Mouse (Mus musculus): ENCODE results near the gene Ankrd60. TPM values are rescaled to one million over a fixed set of nuclear protein-coding genes. Genes with fewer than 3 reads are reported as not detected.

The Ankrd60 gene
- polyA plus RNA-seq (2012; ENCODE audit: insufficient read depth, low replicate concordance), result 0.34 TPM in 1 of 2 replicates, not detected in the other

DNA sequence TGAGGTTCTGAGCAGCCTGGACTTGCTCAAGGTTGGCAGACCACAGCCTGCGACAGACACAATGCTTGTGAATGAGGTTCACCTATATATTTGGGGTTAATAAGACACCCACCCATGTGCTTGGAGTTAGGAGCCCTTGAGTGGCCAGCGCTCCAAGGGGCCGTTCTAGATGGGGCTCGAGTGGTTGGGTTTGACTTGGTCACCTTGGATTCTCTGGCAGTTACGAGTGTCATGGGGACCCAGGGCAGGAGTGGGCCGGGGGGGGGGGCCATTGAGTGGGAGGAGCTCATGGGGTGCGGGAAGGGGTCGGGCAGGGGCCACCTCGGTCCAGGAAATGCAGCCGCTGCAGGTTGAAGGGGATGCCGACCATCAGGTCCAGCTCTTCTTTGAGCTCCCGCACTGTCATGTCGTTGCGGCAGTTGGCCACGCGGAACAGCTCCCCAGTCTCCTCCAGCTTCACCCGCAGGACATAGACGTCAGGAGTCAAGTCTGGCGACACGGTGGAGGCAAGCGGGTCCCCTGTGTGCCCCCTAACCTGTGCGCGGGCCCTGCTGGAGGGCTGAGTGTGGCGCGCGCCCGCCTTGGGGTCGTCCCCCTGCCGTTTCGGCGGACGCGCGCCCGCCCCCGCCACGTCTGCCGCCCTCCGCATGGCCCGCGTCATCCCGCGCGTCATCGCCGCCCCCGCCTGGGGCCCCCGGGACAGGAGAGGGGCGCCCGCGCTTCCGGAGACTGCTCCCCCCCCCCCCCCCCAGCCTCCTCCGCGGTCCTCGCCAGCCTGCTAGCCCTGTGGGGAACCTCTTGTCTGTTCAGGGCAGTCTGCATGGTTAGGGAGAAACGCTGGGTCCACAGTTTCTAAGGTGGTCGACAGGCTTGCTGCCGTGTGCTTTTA, at the start of gene Ankrd60:
Ankrd60 (minus strand) TSS at position 697 of the 889 bp plus-strand sequence.
- TF ChIP-seq GATA1 (IDR thresholded peaks at IDR 0.05; ENCODE audit: borderline replicate concordance, low read length), result no peak
- no peak for TF ChIP-seq FLI1 (IDR thresholded peaks at IDR 0.05; ENCODE audit: low read length)
- Histone ChIP-seq H3K27me3 (replicated peaks) (peaks cover 74% of the 10 kb centered on the region), H3K36me3 (replicated peaks; ENCODE audit: low read length) (no peaks in the 10 kb centered on the region), H3K9me3 (no peaks in the 10 kb centered on the region), H3K4me3 (replicated peaks) (peak within 1 kb of the TSS; percentile 88), H3K4me1 (peaks cover 15% of the 10 kb centered on the region)

DNA sequence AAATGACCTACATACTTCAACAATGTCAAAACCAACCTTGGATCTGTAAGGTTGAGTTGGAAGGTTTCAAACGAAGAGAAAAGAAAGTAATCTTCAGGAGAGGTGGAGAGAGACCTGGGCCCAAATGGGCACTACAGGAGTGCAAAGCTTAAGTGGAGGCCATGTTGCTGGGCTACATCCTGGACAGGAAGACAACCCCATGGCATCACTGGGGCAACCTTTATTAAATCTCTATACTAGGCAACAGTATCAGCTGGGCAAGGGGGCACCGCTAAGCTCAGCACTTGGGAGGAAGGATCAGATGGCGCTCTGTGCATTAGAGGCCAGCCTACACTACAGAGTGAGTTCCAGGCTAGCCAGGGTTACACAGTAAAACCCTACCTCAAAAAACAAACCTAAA, 47.6 kb upstream of the Ankrd60 start:
- H3K4me1 ChIP-seq, result peaks cover 34% of the 10 kb centered on the region
- H3K36me3 ChIP-seq (replicated peaks; ENCODE audit: low read length), result peaks cover 28% of the 10 kb centered on the region
- H3K4me3 ChIP-seq (replicated peaks), result no peak overlapping the region
- H3K9me3 ChIP-seq, result no peaks in the 10 kb centered on the region
- H3K27me3 ChIP-seq (replicated peaks), result no peaks in the 10 kb centered on the region
- TF ChIP-seq GATA1 (IDR thresholded peaks at IDR 0.05; ENCODE audit: borderline replicate concordance, low read length) (no peak), FLI1 (IDR thresholded peaks at IDR 0.05; ENCODE audit: low read length) (no peak)

DNA sequence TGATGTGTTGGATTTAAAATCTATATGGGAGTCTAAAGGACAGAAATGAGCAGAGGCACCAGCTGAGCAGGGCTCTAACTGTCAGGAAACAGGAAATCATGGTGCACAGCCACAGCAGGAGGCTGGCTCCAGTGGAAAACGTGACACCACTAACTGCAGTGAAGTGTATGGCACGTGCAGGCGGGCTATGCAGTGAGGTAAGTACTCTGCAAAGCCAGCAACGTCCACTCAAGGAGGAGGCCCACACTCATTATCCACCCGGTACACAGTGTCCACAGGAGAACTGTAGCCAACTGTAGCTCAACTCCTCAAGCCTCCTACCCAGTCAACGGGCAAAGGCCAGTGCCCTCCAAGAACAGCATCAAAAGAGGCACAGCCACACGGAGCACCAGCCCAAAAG, 46.5 kb upstream of the Ankrd60 start:
- Histone ChIP-seq H3K36me3 (replicated peaks; ENCODE audit: low read length) (peaks cover 22% of the 10 kb centered on the region), H3K4me1 (peaks cover 46% of the 10 kb centered on the region), H3K4me3 (replicated peaks) (peak overlapping the region; percentile 80), H3K9me3 (no peaks in the 10 kb centered on the region), H3K27me3 (replicated peaks) (no peaks in the 10 kb centered on the region)
- TF ChIP-seq FLI1 (IDR thresholded peaks at IDR 0.05; ENCODE audit: low read length), result no peak
- TF ChIP-seq GATA1 (IDR thresholded peaks at IDR 0.05; ENCODE audit: borderline replicate concordance, low read length), result no peak

DNA sequence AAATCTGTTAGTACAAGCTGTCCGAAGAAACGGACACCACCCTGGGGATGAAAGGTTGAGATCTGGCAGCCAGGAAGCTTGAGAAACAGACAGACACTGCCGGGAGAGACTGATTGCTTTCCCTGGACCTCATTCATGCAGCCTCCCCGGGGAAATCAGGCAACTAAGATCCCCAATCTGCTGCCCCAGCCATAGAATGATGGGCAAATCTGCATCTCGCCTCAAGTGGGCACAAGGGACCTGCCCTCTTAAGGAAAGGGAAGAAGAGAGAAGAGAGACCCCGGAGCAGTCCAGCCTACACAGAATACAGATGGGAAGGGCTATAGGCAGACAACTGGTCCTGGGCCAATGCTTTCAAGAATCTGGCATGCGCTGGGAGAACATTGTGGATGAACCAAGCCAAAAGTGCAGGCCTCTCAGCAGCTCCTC, 44.0 kb upstream of the Ankrd60 start:
- peaks cover 3% of the 10 kb centered on the region; the same call in 1 of the 2 replicates for H3K9me3 ChIP-seq
- H3K4me1 ChIP-seq, result peaks cover 57% of the 10 kb centered on the region
- no peak overlapping the region for H3K4me3 ChIP-seq (replicated peaks)
- no peaks in the 10 kb centered on the region for H3K27me3 ChIP-seq (replicated peaks)
- TF ChIP-seq GATA1 (IDR thresholded peaks at IDR 0.05; ENCODE audit: borderline replicate concordance, low read length), result no peak
- TF ChIP-seq FLI1 (IDR thresholded peaks at IDR 0.05; ENCODE audit: low read length), result no peak
- peaks cover 24% of the 10 kb centered on the region for H3K36me3 ChIP-seq (replicated peaks; ENCODE audit: low read length)

DNA sequence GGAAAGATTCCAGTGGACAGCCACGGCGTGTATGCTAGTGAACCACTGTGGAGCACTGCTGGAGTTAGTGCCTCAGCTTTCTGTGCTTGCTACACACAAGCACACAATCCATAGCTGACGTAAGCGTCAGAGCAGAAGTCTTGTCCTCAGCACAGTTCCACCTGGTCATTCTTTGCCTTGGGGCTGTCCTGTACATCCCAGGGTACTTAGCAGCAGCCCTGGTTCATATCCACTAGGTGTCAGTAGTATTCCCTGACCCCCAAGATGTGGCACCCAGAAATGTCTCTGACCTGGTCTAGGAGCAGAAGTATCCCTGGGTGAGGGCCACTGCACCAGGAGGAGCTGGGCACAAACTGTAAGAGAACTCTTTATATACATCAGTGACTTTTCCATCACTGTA, 42.5 kb upstream of the Ankrd60 start:
- Histone ChIP-seq H3K4me3 (replicated peaks) (no peak overlapping the region), H3K36me3 (replicated peaks; ENCODE audit: low read length) (peaks cover 24% of the 10 kb centered on the region), H3K27me3 (replicated peaks) (no peaks in the 10 kb centered on the region), H3K9me3 (peaks cover 3% of the 10 kb centered on the region; the same call in 1 of the 2 replicates), H3K4me1 (peaks cover 70% of the 10 kb centered on the region)
- TF ChIP-seq FLI1 (IDR thresholded peaks at IDR 0.05; ENCODE audit: low read length) (no peak), GATA1 (IDR thresholded peaks at IDR 0.05; ENCODE audit: borderline replicate concordance, low read length) (no peak)

DNA sequence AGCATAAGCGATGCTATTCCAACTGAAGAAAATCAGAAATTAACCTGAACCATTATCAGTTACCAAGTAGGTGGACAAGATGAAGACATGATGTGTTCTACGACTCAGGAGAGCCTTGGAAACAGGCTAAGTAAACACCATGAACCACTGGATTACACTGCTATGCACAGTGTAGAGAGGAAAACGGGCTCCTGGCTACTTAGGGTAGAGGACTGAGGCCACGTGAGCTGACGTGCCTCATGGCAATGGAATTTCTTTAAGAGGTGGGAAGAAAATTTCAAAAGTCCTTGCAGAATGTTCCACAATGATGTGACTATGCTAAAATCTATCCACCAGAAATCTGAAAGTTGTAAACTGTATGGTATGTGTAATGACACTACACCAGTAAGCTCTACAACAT, 41.0 kb upstream of the Ankrd60 start:
- H3K27me3 ChIP-seq (replicated peaks), result no peaks in the 10 kb centered on the region
- peaks cover 29% of the 10 kb centered on the region for H3K36me3 ChIP-seq (replicated peaks; ENCODE audit: low read length)
- no peak for TF ChIP-seq FLI1 (IDR thresholded peaks at IDR 0.05; ENCODE audit: low read length)
- no peak for TF ChIP-seq GATA1 (IDR thresholded peaks at IDR 0.05; ENCODE audit: borderline replicate concordance, low read length)
- H3K4me1 ChIP-seq, result peaks cover 68% of the 10 kb centered on the region
- peaks cover 3% of the 10 kb centered on the region; the same call in 1 of the 2 replicates for H3K9me3 ChIP-seq
- no peak overlapping the region for H3K4me3 ChIP-seq (replicated peaks)

DNA sequence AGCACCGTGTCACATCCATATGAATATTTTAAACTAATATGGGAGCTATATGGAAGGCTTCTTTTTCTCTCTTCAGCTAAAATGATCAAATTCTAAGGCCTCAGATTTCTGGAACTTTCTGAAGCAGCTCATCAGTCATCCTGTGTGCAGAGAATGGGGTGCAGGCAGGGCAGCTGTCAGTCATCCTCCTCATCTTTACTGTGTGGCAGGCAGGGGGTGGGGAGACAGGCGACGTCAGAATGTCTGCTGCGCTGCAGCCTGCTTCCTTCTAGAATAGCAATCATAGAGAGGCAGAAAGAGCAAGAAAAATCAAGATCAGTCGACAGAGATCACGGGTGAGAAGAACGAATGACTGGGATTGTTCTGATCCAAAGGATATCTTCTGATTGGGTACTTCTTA, 38.0 kb upstream of the Ankrd60 start:
- H3K9me3 ChIP-seq, result peaks cover 3% of the 10 kb centered on the region; the same call in 1 of the 2 replicates
- no peak for TF ChIP-seq GATA1 (IDR thresholded peaks at IDR 0.05; ENCODE audit: borderline replicate concordance, low read length)
- TF ChIP-seq FLI1 (IDR thresholded peaks at IDR 0.05; ENCODE audit: low read length), result no peak
- peak overlapping the region; percentile 42 for H3K4me3 ChIP-seq (replicated peaks)
- H3K27me3 ChIP-seq (replicated peaks), result no peaks in the 10 kb centered on the region
- H3K4me1 ChIP-seq, result peaks cover 61% of the 10 kb centered on the region
- peaks cover 45% of the 10 kb centered on the region for H3K36me3 ChIP-seq (replicated peaks; ENCODE audit: low read length)

DNA sequence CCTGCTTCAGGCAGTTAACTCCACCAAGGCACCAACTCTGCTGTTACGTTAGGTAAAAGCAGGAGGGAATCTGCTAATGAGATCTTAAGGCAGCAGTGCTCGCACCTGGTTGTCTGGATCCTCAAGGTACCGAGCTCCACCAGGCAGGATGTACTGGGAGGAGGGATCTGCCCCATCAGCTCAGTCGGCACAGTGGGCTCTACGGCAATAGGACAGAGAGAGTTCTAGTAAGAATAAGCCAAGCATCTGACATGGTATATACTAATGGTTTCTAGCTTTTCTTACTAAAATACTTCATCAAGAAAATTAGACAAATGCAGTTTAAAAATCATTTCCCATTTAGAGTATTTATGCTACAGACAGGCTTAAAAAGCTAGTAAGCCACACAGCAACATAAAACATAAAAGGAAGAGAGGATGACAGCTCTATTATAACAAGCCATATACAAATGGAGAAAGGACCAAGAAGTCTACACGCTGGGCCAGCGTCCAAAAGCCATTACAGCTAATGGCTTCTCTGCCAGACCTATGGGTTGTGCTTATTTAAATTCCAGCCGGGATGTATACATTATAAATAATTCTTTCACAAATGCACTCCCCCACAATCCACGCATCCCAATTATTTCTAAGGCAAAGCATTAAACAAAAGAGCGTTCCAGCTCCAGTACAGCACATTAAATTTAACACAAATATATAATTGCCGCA, 37.4 kb upstream of the Ankrd60 start:
- peaks cover 57% of the 10 kb centered on the region for H3K4me1 ChIP-seq
- TF ChIP-seq FLI1 (IDR thresholded peaks at IDR 0.05; ENCODE audit: low read length), result no peak
- no peak for TF ChIP-seq GATA1 (IDR thresholded peaks at IDR 0.05; ENCODE audit: borderline replicate concordance, low read length)
- peak overlapping the region; percentile 28 for H3K4me3 ChIP-seq (replicated peaks)
- no peaks in the 10 kb centered on the region for H3K27me3 ChIP-seq (replicated peaks)
- peaks cover 51% of the 10 kb centered on the region for H3K36me3 ChIP-seq (replicated peaks; ENCODE audit: low read length)
- peaks cover 3% of the 10 kb centered on the region; the same call in 1 of the 2 replicates for H3K9me3 ChIP-seq

DNA sequence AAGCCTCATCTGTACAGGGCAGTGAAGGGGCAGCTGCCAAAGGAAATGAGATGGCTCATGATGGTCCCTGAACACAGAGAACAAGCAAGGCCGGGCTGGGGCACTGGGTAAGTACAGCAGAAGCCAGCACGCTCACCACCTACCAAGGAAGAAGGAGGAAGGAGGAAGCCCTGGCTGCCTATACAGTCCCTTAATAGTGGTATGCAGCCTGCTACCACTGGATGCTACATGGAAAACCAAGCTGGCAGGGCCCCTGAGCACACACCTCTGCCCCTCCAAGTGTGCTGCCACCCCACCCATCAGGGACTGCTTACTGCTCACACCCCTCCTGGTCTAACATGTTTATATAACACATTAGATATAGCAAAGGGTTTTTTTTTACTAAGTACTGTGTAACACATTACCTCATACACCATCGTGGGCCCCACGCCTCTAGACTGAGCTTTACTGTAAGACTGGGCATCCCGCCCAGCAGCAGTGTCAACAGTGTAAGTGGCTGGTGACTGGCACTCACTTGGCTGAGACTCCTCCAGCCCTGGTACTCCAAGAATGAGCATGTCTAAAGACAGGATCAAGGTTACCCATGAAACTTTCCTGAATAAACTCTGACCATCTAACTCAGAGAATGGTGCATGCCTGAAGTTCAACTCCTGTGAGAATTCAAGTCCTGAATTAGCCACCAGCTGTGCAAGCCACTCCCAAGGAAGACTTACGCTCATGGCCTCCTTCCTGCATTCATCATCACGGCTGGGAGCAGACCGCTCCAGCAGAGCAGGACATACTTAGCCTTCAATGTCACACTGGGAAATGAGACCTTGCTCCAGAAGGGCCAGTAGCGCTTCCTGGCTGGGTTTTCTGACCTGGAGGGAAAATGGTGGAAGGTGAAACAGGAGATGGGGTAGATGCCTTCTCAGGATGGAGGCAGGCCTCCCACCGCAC, 30.1 kb upstream of the Ankrd60 start:
- H3K4me1 ChIP-seq, result peaks cover 31% of the 10 kb centered on the region
- TF ChIP-seq GATA1 (IDR thresholded peaks at IDR 0.05; ENCODE audit: borderline replicate concordance, low read length), result no peak
- no peak for TF ChIP-seq FLI1 (IDR thresholded peaks at IDR 0.05; ENCODE audit: low read length)
- H3K27me3 ChIP-seq (replicated peaks), result no peaks in the 10 kb centered on the region
- H3K36me3 ChIP-seq (replicated peaks; ENCODE audit: low read length), result peaks cover 75% of the 10 kb centered on the region
- H3K4me3 ChIP-seq (replicated peaks), result no peak overlapping the region
- no peaks in the 10 kb centered on the region for H3K9me3 ChIP-seq

Data from megakaryocyte, embryonic 14.5 days (primary cell).